26 mouse cellular contexts compared by ENCODE assay signal in the genomic region with DNA sequence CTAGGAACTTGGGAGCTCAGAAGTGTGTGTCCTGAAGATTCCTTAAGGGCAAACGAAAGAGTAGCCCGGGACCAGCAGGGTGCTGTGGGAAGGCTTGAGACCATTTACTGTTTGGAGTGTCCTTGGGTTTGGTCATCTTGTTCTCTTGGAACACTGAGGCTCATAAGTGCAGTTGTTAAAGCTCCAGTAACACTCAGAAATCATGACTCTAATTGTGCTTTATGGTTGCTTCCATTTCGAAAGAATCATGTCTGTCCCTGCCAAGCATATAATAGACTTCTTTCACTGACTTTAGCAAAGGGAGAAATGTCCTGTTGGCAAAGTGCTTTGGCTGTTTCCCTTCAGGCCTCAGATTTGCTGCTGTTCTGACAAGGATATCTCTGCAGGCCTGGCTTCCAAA.
DNase-seq lines count a peak whose midpoint lies in the region; ATAC-seq and TF ChIP-seq lines count a peak whose summit lies in the region.
"Had no signal": no experiment of that assay in that cellular context is flagged by ENCODE, and none has a peak within 500 bp of the region (broad histone marks: within the 10 kb centered on the region; RNA-seq: fewer than 3 reads in every experiment).

No protein-coding gene starts in this region.

- no peak for TF ChIP-seq CTCF in lung, embryonic 14.5 days (IDR thresholded peaks at IDR 0.05; ENCODE audit: low read depth)
- TF ChIP-seq CTCF in lung, postnatal 0 days (IDR thresholded peaks at IDR 0.05), result no peak

- H3K4me1 ChIP-seq in heart, embryonic 10.5 days, result peaks cover 29% of the 10 kb centered on the region
- H3K4me1 ChIP-seq in heart, embryonic 14.5 days (ENCODE audit: control insufficient read depth in 2 of 2, insufficient read depth in 2 of 2, low read length in 2 of 2), result peaks cover 21 to 29% of the 10 kb centered on the region in 2 experiments
- no peaks in the 10 kb centered on the region for H3K4me1 ChIP-seq in lung, embryonic 14.5 days (ENCODE audit: insufficient read depth)
- H3K4me1 ChIP-seq in lung, postnatal 0 days (ENCODE audit: insufficient read depth, low read depth, low read length), result no peaks in the 10 kb centered on the region
- H3K4me1 ChIP-seq: forebrain, embryonic 13.5 days; hindbrain, embryonic 10.5 days; hindbrain, embryonic 13.5 days; intestine, embryonic 15.5 days had no signal

- TF ChIP-seq EP300 in lung, postnatal 0 days (IDR thresholded peaks at IDR 0.05), result peak; percentile 83

- 0 out of 2 replicates have a peak overlapping the region, but pooled peaks have one; percentile 32 for H3K27ac ChIP-seq in heart, embryonic 10.5 days
- peak overlapping the region; percentile 10 to 62 for H3K27ac ChIP-seq in heart, embryonic 14.5 days (replicated peaks in 1 of 2; ENCODE audit: control insufficient read depth in 1 of 2, insufficient read depth in 1 of 2, low read depth in 2 of 2, low read length in 2 of 2)
- H3K27ac ChIP-seq in lung, embryonic 14.5 days (ENCODE audit: low read depth), result peak overlapping the region; percentile 46; the same call in 1 of the 2 replicates
- peak overlapping the region; percentile 76 for H3K27ac ChIP-seq in lung, postnatal 0 days (ENCODE audit: low read length)
- H3K27ac ChIP-seq: forebrain, embryonic 10.5 days; forebrain, embryonic 13.5 days; hindbrain, embryonic 10.5 days; hindbrain, embryonic 13.5 days; intestine, embryonic 15.5 days had no signal

- H3K36me3 ChIP-seq in heart, embryonic 10.5 days, result no peaks in the 10 kb centered on the region
- 0 out of 2 replicates have a peak, but pooled peaks cover 5% of the 10 kb centered on the region for H3K36me3 ChIP-seq in heart, embryonic 14.5 days (ENCODE audit: control insufficient read depth, insufficient read depth, low read length)
- no peaks in the 10 kb centered on the region for H3K36me3 ChIP-seq in lung, embryonic 14.5 days (ENCODE audit: insufficient read depth)
- no peaks in the 10 kb centered on the region for H3K36me3 ChIP-seq in lung, postnatal 0 days (ENCODE audit: insufficient read depth, low read length)
- H3K36me3 ChIP-seq: forebrain, embryonic 10.5 days; G1E; hindbrain, embryonic 10.5 days; hindbrain, embryonic 13.5 days; intestine, embryonic 15.5 days had no signal

- H3K9me3 ChIP-seq in heart, embryonic 10.5 days, result no peaks in the 10 kb centered on the region
- H3K9me3 ChIP-seq in heart, embryonic 14.5 days (ENCODE audit: control insufficient read depth, low read length), result no peaks in the 10 kb centered on the region
- H3K9me3 ChIP-seq in lung, embryonic 14.5 days (ENCODE audit: low read depth, low read length), result no peaks in the 10 kb centered on the region
- H3K9me3 ChIP-seq in lung, postnatal 0 days (ENCODE audit: low read length), result no peaks in the 10 kb centered on the region
- H3K9me3 ChIP-seq: forebrain, embryonic 10.5 days; forebrain, embryonic 13.5 days; hindbrain, embryonic 10.5 days; hindbrain, embryonic 13.5 days; intestine, embryonic 15.5 days had no signal

- no peak for ATAC-seq in heart, embryonic 14.5 days (ENCODE audit: insufficient number of reproducible peaks, insufficient read depth, low FRiP score, low read depth)
- no peak for ATAC-seq in lung, embryonic 14.5 days (ENCODE audit: insufficient read depth)
- peak; percentile 82 for ATAC-seq in lung, postnatal 0 days
- ATAC-seq: forebrain, embryonic 13.5 days; forebrain, embryonic 16.5 days; hindbrain, embryonic 16.5 days; intestine, embryonic 15.5 days; Patski had no signal

- intact Hi-C loops in heart, postnatal 10 days (cut with DNase I), result loop anchor here (5.0 kb wide), 1 partner anchor 208 kb away; no protein-coding TSS in a partner anchor

- no peak overlapping the region for H3K4me2 ChIP-seq in heart, embryonic 14.5 days (ENCODE audit: low read length)
- no peak overlapping the region for H3K4me2 ChIP-seq in lung, embryonic 14.5 days
- no peak overlapping the region for H3K4me2 ChIP-seq in lung, postnatal 0 days (replicated peaks; ENCODE audit: low read depth, low read length)
- H3K4me2 ChIP-seq: forebrain, embryonic 13.5 days; hindbrain, embryonic 13.5 days; intestine, embryonic 15.5 days had no signal

- H3K27me3 ChIP-seq in heart, embryonic 10.5 days (ENCODE audit: insufficient read depth, poor library complexity, severe bottlenecking), result no peaks in the 10 kb centered on the region
- no peaks in the 10 kb centered on the region for H3K27me3 ChIP-seq in heart, embryonic 14.5 days (ENCODE audit: control insufficient read depth, insufficient read depth, low read length)
- H3K27me3 ChIP-seq in lung, embryonic 14.5 days (ENCODE audit: insufficient read depth, low read length), result no peaks in the 10 kb centered on the region
- H3K27me3 ChIP-seq in lung, postnatal 0 days (replicated peaks; ENCODE audit: insufficient read depth, low read length), result no peaks in the 10 kb centered on the region
- H3K27me3 ChIP-seq: forebrain, embryonic 13.5 days; hindbrain, embryonic 13.5 days; intestine, embryonic 15.5 days had no signal

- 82% methylated on average over 3 of the region's 3 CpGs for WGBS in heart, embryonic 10.5 days
- WGBS in heart, embryonic 14.5 days, result 89% methylated on average over 3 of the region's 3 CpGs
- WGBS in lung, embryonic 14.5 days, result 85% methylated on average over 3 of the region's 3 CpGs
- WGBS in lung, postnatal 0 days, result 72% methylated on average over 3 of the region's 3 CpGs

- DNase-seq in heart, embryonic 10.5 days (ENCODE audit: low spot score), result no peak
- DNase-seq in heart, postnatal 10 days, result no peak
- no peak for DNase-seq in heart, postnatal 4 days
- peak; percentile 55 for DNase-seq in lung, embryonic 14.5 days
- DNase-seq in lung, postnatal 4 days, result no peak
- peak; percentile 89 for DNase-seq in lung, postnatal 0 days (ENCODE audit: low spot score)
- DNase-seq in lung, adult 18-20 months, result no peak
- DNase-seq: adrenal gland, postnatal 10 days; adrenal gland, postnatal 36 days; B cell, adult 2 months; cerebellum, adult 18-20 months; cerebellum, adult 9-10 months; cerebellum, postnatal 14 days; gastrocnemius, postnatal 10 days; gastrocnemius, postnatal 36 days; kidney, adult 11 months had no signal

- no peak overlapping the region for H3K9ac ChIP-seq in heart, embryonic 14.5 days (ENCODE audit: low read length)
- no peak overlapping the region for H3K9ac ChIP-seq in lung, embryonic 14.5 days
- H3K9ac ChIP-seq in lung, postnatal 0 days (replicated peaks; ENCODE audit: low read depth), result no peak overlapping the region
- H3K9ac ChIP-seq: forebrain, embryonic 13.5 days; hindbrain, embryonic 13.5 days; intestine, embryonic 15.5 days had no signal

- H3K4me3 ChIP-seq in heart, embryonic 10.5 days, result no peak overlapping the region
- H3K4me3 ChIP-seq in heart, embryonic 14.5 days (ENCODE audit: control insufficient read depth in 1 of 2, insufficient read depth in 1 of 2, low read depth in 1 of 2, low read length in 2 of 2), result no peak overlapping the region
- no peak overlapping the region for H3K4me3 ChIP-seq in lung, embryonic 14.5 days (ENCODE audit: low read depth, low read length)
- H3K4me3 ChIP-seq in lung, postnatal 0 days (ENCODE audit: low read depth, low read length), result no peak overlapping the region
- H3K4me3 ChIP-seq: forebrain, embryonic 10.5 days; forebrain, embryonic 13.5 days; hindbrain, embryonic 10.5 days; hindbrain, embryonic 13.5 days; intestine, embryonic 15.5 days had no signal

Comparison
In these comparisons a context has a peak if more than half of its experiments do, and no peak if none do; other contexts are left out.
1. DNase-seq: peak in lung, embryonic 14.5 days (single experiment) and lung, postnatal 0 days (single experiment); none in heart, embryonic 10.5 days (single experiment), heart, postnatal 10 days (0 of 2), heart, postnatal 4 days (single experiment), lung, postnatal 4 days (0 of 2) and lung, adult 18-20 months (0 of 2).
2. Peak in every context shown above with its lines, with median percentiles within 50 percentile points of each other: H3K27ac ChIP-seq.